Mouse (Mus musculus) MEL (cell line): ENCODE data around the gene Gja5. TPM values are rescaled to one million over a fixed set of nuclear protein-coding genes. Genes with fewer than 3 reads are reported as not detected.

ENCODE experiments used
- DNase-seq: peaks from one replicate; pipeline ENCODE4 v3.0.0; 2011; ENCODE audit warnings: low read depth, low spot score
- H3K27ac ChIP-seq: 2 replicates; pipeline ENCODE4 v1.5.1; 2012; ENCODE audit warnings: low read depth, mild to moderate bottlenecking, control low read depth, low read length, moderate library complexity; ENCODE audit not compliant: control insufficient read depth
- H3K27me3 ChIP-seq, 2 experiments: fragments of 150-350 bp in 1 of 2; sonication (generic) in 1 of 2; 2 replicates each; pipeline ENCODE4 v1.6.1; 2012; ENCODE audit warnings: low read length in 2 of 2, mild to moderate bottlenecking in 2 of 2, improper control_type of control experiment in 1 of 2, moderate library complexity in 1 of 2; ENCODE audit not compliant: insufficient read depth in 2 of 2, control insufficient read depth in 1 of 2
- H3K36me3 ChIP-seq, 2 experiments: 2 replicates each; pipeline ENCODE4 v1.6.1; 2012 to 2014; ENCODE audit warnings: low read length in 2 of 2, improper control_type of control experiment in 1 of 2, inconsistent platforms in 1 of 2, mild to moderate bottlenecking in 1 of 2; ENCODE audit not compliant: insufficient read depth in 2 of 2, control insufficient read depth in 1 of 2
- H3K4me1 ChIP-seq, 2 experiments: fragments of 150-350 bp in 1 of 2; sonication (generic) in 1 of 2; 2 replicates each; pipeline ENCODE4 v1.6.1; 2012; ENCODE audit warnings: low read length in 2 of 2, improper control_type of control experiment in 1 of 2, mild to moderate bottlenecking in 1 of 2; ENCODE audit not compliant: insufficient read depth in 2 of 2, control insufficient read depth in 1 of 2
- H3K4me3 ChIP-seq, 2 experiments: fragments of 150-350 bp in 1 of 2; sonication (generic) in 1 of 2; 2 replicates each; pipeline ENCODE4 v1.5.1; 2012; ENCODE audit warnings: low read depth in 2 of 2, low read length in 2 of 2, mild to moderate bottlenecking in 2 of 2, moderate library complexity in 2 of 2, control low read depth in 1 of 2, improper control_type of control experiment in 1 of 2; ENCODE audit not compliant: control insufficient read depth in 1 of 2, insufficient read depth in 1 of 2
- H3K79me2 ChIP-seq: 2 replicates; pipeline ENCODE4 v1.6.1; 2012; ENCODE audit warnings: mild to moderate bottlenecking, low read length, moderate library complexity; ENCODE audit not compliant: control insufficient read depth, poor library complexity, insufficient read depth
- H3K9ac ChIP-seq: 2 replicates; pipeline ENCODE4 v1.6.1; 2012; ENCODE audit warnings: low read depth, mild to moderate bottlenecking, control low read depth, low read length, moderate library complexity; ENCODE audit not compliant: control insufficient read depth, poor library complexity, severe bottlenecking
- H3K9me3 ChIP-seq: fragments of 150-350 bp; sonication (generic); replicated peaks from 2 replicates; pipeline ENCODE4 v1.6.1; 2012; ENCODE audit warnings: mild to moderate bottlenecking, low read length, improper control_type of control experiment, moderate library complexity; ENCODE audit not compliant: insufficient read depth
- CTCF ChIP-seq, 3 experiments: IDR thresholded peaks in 2 of 3; conservative IDR thresholded peaks in 1 of 3; 2 replicates each; pipeline ENCODE4 v1.5.1; 2011 to 2012; ENCODE audit warnings: low read length in 3 of 3, low read depth in 2 of 3, mild to moderate bottlenecking in 2 of 3, improper control_type of control experiment in 1 of 3, inconsistent platforms in 1 of 3, mixed read lengths in 1 of 3, moderate library complexity in 1 of 3; ENCODE audit not compliant: control insufficient read depth in 1 of 3, insufficient read depth in 1 of 3, poor library complexity in 1 of 3, severe bottlenecking in 1 of 3
- ETS1 ChIP-seq: IDR thresholded peaks from 2 replicates; pipeline ENCODE4 v1.6.1; 2012; ENCODE audit warnings: low read depth, mild to moderate bottlenecking, inconsistent platforms, low read length, improper control_type of control experiment, moderate library complexity
- GATA1 ChIP-seq: IDR thresholded peaks from 2 replicates; pipeline ENCODE4 v1.6.1; 2011; ENCODE audit warnings: low read depth, low read length, improper control_type of control experiment
- HCFC1 ChIP-seq: IDR thresholded peaks from 2 replicates; pipeline ENCODE4 v1.6.1; 2012; ENCODE audit warnings: low read depth, mild to moderate bottlenecking, inconsistent platforms, low read length, improper control_type of control experiment, moderate library complexity
- KAT2A ChIP-seq: conservative IDR thresholded peaks from 2 replicates; pipeline ENCODE4 v1.6.1; 2012; ENCODE audit warnings: low read depth, low read length, improper control_type of control experiment, inconsistent platforms
- MAX ChIP-seq: IDR thresholded peaks from 2 replicates; pipeline ENCODE4 v1.6.1; 2011; ENCODE audit warnings: low read length, improper control_type of control experiment
- MEF2A ChIP-seq: IDR thresholded peaks from 2 replicates; pipeline ENCODE4 v1.6.1; 2014; ENCODE audit warnings: low read depth, mild to moderate bottlenecking, inconsistent platforms, low read length, improper control_type of control experiment; ENCODE audit not compliant: poor library complexity, insufficient replicate concordance, severe bottlenecking; ENCODE audit errors: extremely low read depth
- POLR2A ChIP-seq, 2 experiments: IDR thresholded peaks; 2 replicates each; pipeline ENCODE4 v1.6.1; 2011 to 2012; ENCODE audit warnings: low read length in 2 of 2, mild to moderate bottlenecking in 2 of 2, control low read depth in 1 of 2, improper control_type of control experiment in 1 of 2, low read depth in 1 of 2, moderate library complexity in 1 of 2; ENCODE audit not compliant: control insufficient read depth in 1 of 2, insufficient read depth in 1 of 2, poor library complexity in 1 of 2
- RAD21 ChIP-seq: IDR thresholded peaks from 2 replicates; pipeline ENCODE4 v1.6.1; 2011; ENCODE audit warnings: mild to moderate bottlenecking, low read depth, low read length, improper control_type of control experiment
- TAL1 ChIP-seq: IDR thresholded peaks from 2 replicates; pipeline ENCODE4 v1.6.1; 2012; ENCODE audit warnings: mild to moderate bottlenecking, inconsistent platforms, low read length, moderate library complexity, mixed read lengths
- UBTF ChIP-seq: IDR thresholded peaks from 2 replicates; pipeline ENCODE4 v1.6.1; 2012; ENCODE audit warnings: low read depth, mild to moderate bottlenecking, inconsistent platforms, low read length, improper control_type of control experiment, moderate library complexity, borderline replicate concordance; ENCODE audit not compliant: insufficient read depth
- USF1 ChIP-seq: IDR thresholded peaks from 2 replicates; pipeline ENCODE4 v1.6.1; 2014; ENCODE audit warnings: low read depth, mild to moderate bottlenecking, inconsistent platforms, low read length, improper control_type of control experiment, moderate library complexity
- USF2 ChIP-seq, 2 experiments: IDR thresholded peaks; 2 replicates each; pipeline ENCODE4 v1.6.1; 2011 to 2012; ENCODE audit warnings: improper control_type of control experiment in 2 of 2, low read length in 2 of 2, borderline replicate concordance in 1 of 2, inconsistent platforms in 1 of 2, low read depth in 1 of 2, mild to moderate bottlenecking in 1 of 2; ENCODE audit not compliant: insufficient read depth in 1 of 2
- ZNF384 ChIP-seq: IDR thresholded peaks from 2 replicates; pipeline ENCODE4 v1.6.1; 2012; ENCODE audit warnings: low read depth, mild to moderate bottlenecking, inconsistent platforms, low read length, improper control_type of control experiment
- polyA plus RNA-seq, 2 experiments: library from polyadenylated mRNA; stranded (reverse) in 1 of 2; unstranded in 1 of 2; fragments of >175 nt in 1 of 2; fragments of >200 nt in 1 of 2; gene quantifications; 2 replicates each; pipeline versions ENCODE4 v1.2.1 to v1.2.4; 2012; ENCODE audit warnings: low replicate concordance in 2 of 2, low read depth in 1 of 2; ENCODE audit not compliant: insufficient read length in 2 of 2, insufficient read depth in 1 of 2, missing spikeins in 1 of 2
- total RNA-seq: library from RNA; depleted of rRNA; stranded (reverse); fragments of 300-350 nt; gene quantifications from 2 replicates; pipeline ENCODE4 v1.2.3, GENCODE M21; 2012

Gene Gja5
- total and polyA plus RNA-seq, 3 experiments = 0.03 to 0.08 TPM; not detected in 1

- DNase-seq = no peak
- Histone ChIP-seq H3K9me3 (no peaks in the 10 kb centered on the region), H3K9ac (no peak overlapping the region), H3K4me3 (no peak overlapping the region), H3K79me2 (no peaks in the 10 kb centered on the region), H3K27ac (no peak overlapping the region), H3K4me1 (no peaks in the 10 kb centered on the region), H3K36me3 (no peaks in the 10 kb centered on the region; a peak in 1 of 4 replicates), H3K27me3 (no peaks in the 10 kb centered on the region)
- TF ChIP-seq TAL1 (no peak), UBTF (no peak), KAT2A (no peak)
Measured at GRCm38 (mm10) chr3:96860498-96860897, 44.0 kb upstream of the Gja5 start.

DNA sequence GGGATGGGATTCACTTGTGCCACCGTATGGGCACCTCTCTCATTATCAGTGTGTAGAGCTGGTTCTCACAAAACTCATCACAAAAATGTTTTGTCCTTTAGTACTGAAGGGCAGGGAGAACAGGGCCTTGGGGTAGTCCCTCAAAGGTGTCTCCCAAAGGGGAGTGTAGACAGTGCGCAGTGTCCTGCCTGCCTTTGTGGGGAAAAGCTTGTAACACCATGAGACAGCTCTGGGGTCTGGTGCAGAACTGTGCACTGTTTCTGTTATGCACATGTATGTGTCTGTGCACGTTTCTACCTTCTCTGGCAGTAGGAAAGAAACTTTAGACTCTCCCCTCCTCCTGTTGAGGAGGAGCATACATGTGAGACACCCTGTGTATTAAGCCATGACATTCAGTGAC lies 36.6 kb upstream of the Gja5 start:
- no peak for TF ChIP-seq USF2 (IDR thresholded peaks at IDR 0.05; ENCODE audit: borderline replicate concordance in 1 of 2, insufficient read depth in 1 of 2, low read depth in 1 of 2, low read length in 2 of 2)
- no peak for TF ChIP-seq POLR2A (IDR thresholded peaks at IDR 0.05; ENCODE audit: control insufficient read depth in 1 of 2, insufficient read depth in 1 of 2, low read depth in 1 of 2, low read length in 2 of 2, poor library complexity in 1 of 2)
- no peak for TF ChIP-seq ETS1
- no peak for TF ChIP-seq CTCF (IDR thresholded peaks at IDR 0.05 in 2 of 3, conservative IDR thresholded peaks at IDR 0.05 in 1 of 3; ENCODE audit: control insufficient read depth in 1 of 3, insufficient read depth in 1 of 3, low read depth in 2 of 3, low read length in 3 of 3, poor library complexity in 1 of 3, severe bottlenecking in 1 of 3)
- H3K27ac ChIP-seq = no peak overlapping the region
- no peaks in the 10 kb centered on the region for H3K79me2 ChIP-seq
- no peak for DNase-seq
- no peaks in the 10 kb centered on the region for H3K4me1 ChIP-seq
- H3K27me3 ChIP-seq = no peaks in the 10 kb centered on the region
- H3K4me3 ChIP-seq = no peak overlapping the region
- H3K9ac ChIP-seq = no peak overlapping the region
- peaks cover 0 to 16% of the 10 kb centered on the region in 2 experiments; a peak in 2 of 4 replicates for H3K36me3 ChIP-seq
- no peaks in the 10 kb centered on the region for H3K9me3 ChIP-seq

- Histone ChIP-seq H3K36me3 (peaks cover 0 to 21% of the 10 kb centered on the region in 2 experiments; a peak in 2 of 4 replicates), H3K9me3 (no peaks in the 10 kb centered on the region), H3K9ac (no peak overlapping the region), H3K27me3 (no peaks in the 10 kb centered on the region), H3K27ac (no peak overlapping the region), H3K4me3 (no peak overlapping the region), H3K79me2 (no peaks in the 10 kb centered on the region), H3K4me1 (no peaks in the 10 kb centered on the region)
- TF ChIP-seq USF1 (no peak), GATA1 (no peak), MEF2A (no peak), RAD21 (no peak), MAX (no peak), ZNF384 (no peak), TAL1 (no peak), HCFC1 (no peak)
- no peak for DNase-seq
Measured at GRCm38 (mm10) chr3:96868566-96868965, 35.9 kb upstream of the Gja5 start.
